Mouse (Mus musculus) forebrain, postnatal 0 days (tissue): Measurements from ENCODE around the gene Lsm4. TPM values are rescaled to one million over a fixed set of nuclear protein-coding genes. Genes with fewer than 3 reads are reported as not detected.

Source experiments
- ATAC-seq: fragments of 200-750 bp; cut with Nextera tagmentation; 2 replicates; pipeline ENCODE4 v1.8.0; 2017; ENCODE audit warnings: mild to moderate bottlenecking, moderate library complexity
- DNase-seq: peaks from one replicate; pipeline ENCODE4 v3.0.0-alpha.2; 2015
- H3K27ac ChIP-seq: fragments of 300-500 bp; sonication (generic); 2 replicates; pipeline ENCODE4 v1.5.1; 2014; ENCODE audit warnings: low read depth, mild to moderate bottlenecking, antibody characterized with exemption, low read length, moderate library complexity, mixed read lengths
- H3K27me3 ChIP-seq: fragments of 300-500 bp; sonication (generic); 2 replicates; pipeline ENCODE4 v1.6.1; 2014; ENCODE audit warnings: mild to moderate bottlenecking, low read length, mixed read lengths; ENCODE audit not compliant: insufficient read depth
- H3K36me3 ChIP-seq: fragments of 300-500 bp; sonication (generic); 2 replicates; pipeline ENCODE4 v1.6.1; 2014; ENCODE audit warnings: mild to moderate bottlenecking, moderate library complexity; ENCODE audit not compliant: insufficient read depth
- H3K4me1 ChIP-seq: fragments of 300-500 bp; sonication (generic); 2 replicates; pipeline ENCODE4 v1.6.1; 2014; ENCODE audit warnings: antibody characterized with exemption; ENCODE audit not compliant: insufficient read depth
- H3K4me2 ChIP-seq: fragments of 300-500 bp; sonication (generic); 2 replicates; pipeline ENCODE4 v1.6.1; 2014; ENCODE audit warnings: low read depth, mild to moderate bottlenecking, moderate library complexity
- H3K4me3 ChIP-seq: fragments of 300-500 bp; sonication (generic); 2 replicates; pipeline ENCODE4 v1.5.1; 2014; ENCODE audit warnings: low read depth, low read length, mixed read lengths
- H3K9ac ChIP-seq: fragments of 300-500 bp; sonication (generic); 2 replicates; pipeline ENCODE4 v1.6.1; 2014; ENCODE audit warnings: mild to moderate bottlenecking
- H3K9me3 ChIP-seq: fragments of 300-500 bp; sonication (generic); 2 replicates; pipeline ENCODE4 v1.6.1; 2016; ENCODE audit warnings: low read length
- CTCF ChIP-seq: sonication (generic); IDR thresholded peaks from 2 replicates; pipeline ENCODE4 v1.5.1; 2016; ENCODE audit warnings: antibody characterized with exemption, control low read depth, low read depth
- WGBS: fragments of 180-500 bp; shearing (Covaris S2); extraction: QIAGEN DNeasy Blood & Tissue Kit; methylation state at CpG from one replicate; pipeline ENCODE4 v1.1.7; 2014; 5-methylcytosine and 5-hydroxymethylcytosine counted together
- polyA plus RNA-seq: library from polyadenylated mRNA; unstranded; fragments of >200 nt; fragmentation: Nextera tagmentation; extraction: Ambion mirVana; gene quantifications from 2 replicates; pipeline ENCODE4 v1.2.1, GENCODE M21; 2015
- total RNA-seq: library from RNA; depleted of rRNA; stranded (reverse); fragments of >200 nt; gene quantifications from 2 replicates; pipeline ENCODE4 v1.2.3, GENCODE M21; 2014

The Lsm4 gene
- total and polyA plus RNA-seq, 2 experiments from 2014 or later = 140 to 177 TPM

- peak within 1 kb of the TSS; percentile 60; the same call in 1 of the 2 replicates for H3K4me2 ChIP-seq
- 93% methylated on average over 3 of the region's 3 CpGs for WGBS
- no peak within 1 kb of the TSS for H3K4me3 ChIP-seq
- H3K36me3 ChIP-seq = peaks cover 10% of the 10 kb centered on the region; the same call in 1 of the 2 replicates
- no peak within 1 kb of the TSS for H3K27ac ChIP-seq
- TF ChIP-seq CTCF = no peak
- no peaks in the 10 kb centered on the region for H3K27me3 ChIP-seq
- no peak for ATAC-seq
- peaks cover 13% of the 10 kb centered on the region for H3K4me1 ChIP-seq
- DNase-seq = no peak
- H3K9me3 ChIP-seq = no peaks in the 10 kb centered on the region
- 0 out of 2 replicates have a peak within 1 kb of the TSS, but pooled peaks have one; percentile 6 for H3K9ac ChIP-seq
Measured at GRCm38 (mm10) chr8:70703287-70703686, 30.2 kb downstream of the Lsm4 start, which contains the start of gene Iqcn. TSS of gene Iqcn (plus strand) at chr8:70703457.

GRCm38 (mm10) chr8:70708281-70708680 is 35.2 kb downstream of the Lsm4 start:
- H3K4me1 ChIP-seq = no peaks in the 10 kb centered on the region

DNA sequence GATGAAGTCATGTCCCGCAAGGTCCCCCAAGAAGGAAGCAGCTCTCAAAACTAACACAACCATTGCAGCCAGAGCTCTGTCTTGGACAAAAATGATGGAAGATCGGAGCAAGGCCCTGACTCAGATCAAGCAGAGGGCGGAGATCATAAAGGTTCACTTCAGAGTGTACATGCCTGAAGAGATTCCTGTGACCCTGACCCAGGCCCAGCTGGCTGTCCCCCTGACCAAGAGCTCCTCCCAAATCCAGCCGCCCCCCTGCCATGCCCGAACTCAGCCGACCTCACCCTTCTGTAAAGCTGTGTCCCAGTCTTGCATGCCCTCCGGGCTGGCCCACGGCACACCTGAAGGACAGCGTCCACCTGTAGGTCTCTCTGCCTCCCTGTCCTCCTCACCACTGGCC is 36.7 kb downstream of the Lsm4 start:
- DNase-seq (no peak), ATAC-seq (no peak)
- Histone ChIP-seq H3K4me2 (no peak overlapping the region), H3K9ac (no peak overlapping the region), H3K27ac (no peak overlapping the region), H3K4me1 (no peaks in the 10 kb centered on the region), H3K9me3 (no peaks in the 10 kb centered on the region), H3K4me3 (no peak overlapping the region), H3K27me3 (no peaks in the 10 kb centered on the region), H3K36me3 (no peaks in the 10 kb centered on the region; the same call in 1 of the 2 replicates)
- 91% methylated on average over 9 of the region's 9 CpGs for WGBS
- no peak for TF ChIP-seq CTCF

More at GRCm38 (mm10) chr8:70708281-70708680, 35.2 kb downstream of the Lsm4 start:
- H3K4me3 ChIP-seq = no peak overlapping the region
- H3K36me3 ChIP-seq = peaks cover 10% of the 10 kb centered on the region
- ATAC-seq (no peak), DNase-seq (no peak)
- no peak overlapping the region for H3K27ac ChIP-seq
- H3K4me2 ChIP-seq = no peak overlapping the region
- no peaks in the 10 kb centered on the region for H3K9me3 ChIP-seq
- 93% methylated on average over 14 of the region's 14 CpGs for WGBS
- TF ChIP-seq CTCF = no peak
- H3K9ac ChIP-seq = no peak overlapping the region
- no peaks in the 10 kb centered on the region for H3K27me3 ChIP-seq

- H3K27ac ChIP-seq = no peak overlapping the region
- no peaks in the 10 kb centered on the region for H3K27me3 ChIP-seq
- H3K4me3 ChIP-seq = no peak overlapping the region
- no peaks in the 10 kb centered on the region; the same call in 1 of the 2 replicates for H3K36me3 ChIP-seq
- no peak for ATAC-seq
- no peak overlapping the region for H3K9ac ChIP-seq
- WGBS = 95% methylated on average over 1 of the region's 1 CpGs
- no peaks in the 10 kb centered on the region for H3K9me3 ChIP-seq
- no peak for TF ChIP-seq CTCF
- H3K4me2 ChIP-seq = no peak overlapping the region
- no peak for DNase-seq
- H3K4me1 ChIP-seq = no peaks in the 10 kb centered on the region
Measured at GRCm38 (mm10) chr8:70710296-70710695, 37.2 kb downstream of the Lsm4 start.

- DNase-seq (no peak), ATAC-seq (no peak)
- Histone ChIP-seq H3K9me3 (no peaks in the 10 kb centered on the region), H3K4me2 (no peak overlapping the region), H3K36me3 (no peaks in the 10 kb centered on the region; the same call in 1 of the 2 replicates), H3K27me3 (no peaks in the 10 kb centered on the region), H3K4me1 (no peaks in the 10 kb centered on the region), H3K27ac (no peak overlapping the region), H3K9ac (no peak overlapping the region), H3K4me3 (no peak overlapping the region)
- 81% methylated on average over 11 of the region's 11 CpGs for WGBS
- no peak for TF ChIP-seq CTCF
Measured at GRCm38 (mm10) chr8:70711041-70711440, 38.0 kb downstream of the Lsm4 start.

DNA sequence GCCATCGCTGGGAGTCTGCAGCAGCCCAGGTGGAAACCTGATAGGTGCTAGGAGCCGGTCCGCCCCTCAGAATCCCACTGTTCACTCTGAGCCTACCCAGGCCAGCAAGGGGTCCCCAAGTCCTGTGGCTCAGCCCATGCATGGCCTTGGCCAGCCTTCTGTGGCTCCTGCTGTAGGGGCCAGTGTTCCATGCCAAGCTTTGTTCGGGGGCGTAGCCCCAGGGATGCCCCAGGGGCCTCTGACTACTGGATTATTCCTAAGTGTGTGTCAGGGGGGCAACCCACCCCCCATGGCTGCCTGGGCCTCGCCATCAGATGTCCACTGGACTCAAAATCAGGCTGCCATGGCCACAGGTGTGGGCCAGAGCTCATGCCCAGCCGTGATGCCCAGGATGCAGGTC is 40.9 kb downstream of the Lsm4 start:
- H3K36me3 ChIP-seq = no peaks in the 10 kb centered on the region; the same call in 1 of the 2 replicates
- no peak for DNase-seq
- 88% methylated on average over 7 of the region's 7 CpGs for WGBS
- TF ChIP-seq CTCF = no peak
- H3K4me2 ChIP-seq = no peak overlapping the region
- no peak overlapping the region for H3K27ac ChIP-seq
- H3K9ac ChIP-seq = no peak overlapping the region
- no peak for ATAC-seq
- no peaks in the 10 kb centered on the region for H3K9me3 ChIP-seq
- H3K4me3 ChIP-seq = no peak overlapping the region
- no peaks in the 10 kb centered on the region for H3K27me3 ChIP-seq
- no peaks in the 10 kb centered on the region for H3K4me1 ChIP-seq

DNA sequence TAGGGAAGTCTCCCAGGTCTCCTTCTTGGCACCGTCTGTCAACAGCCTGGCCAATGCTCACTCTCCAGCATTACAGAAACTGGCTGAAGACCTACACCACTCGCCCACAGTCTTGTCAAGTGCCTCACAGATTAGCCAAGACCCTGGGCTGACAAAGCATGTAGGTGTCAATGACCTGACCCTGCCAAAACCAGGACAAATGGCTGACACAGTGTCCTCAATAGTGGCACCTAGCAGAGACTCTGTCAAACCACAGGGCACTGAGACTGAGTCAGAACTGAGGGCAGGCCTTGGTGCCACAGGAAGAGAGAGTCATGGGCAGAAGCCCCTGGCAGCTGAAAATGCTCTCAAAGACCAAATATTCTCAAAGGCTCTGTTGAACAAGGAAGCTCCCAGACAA is 42.0 kb downstream of the Lsm4 start:
- DNase-seq (no peak), ATAC-seq (no peak)
- Histone ChIP-seq H3K9me3 (no peaks in the 10 kb centered on the region), H3K9ac (no peak overlapping the region), H3K4me1 (no peaks in the 10 kb centered on the region), H3K4me3 (no peak overlapping the region), H3K4me2 (no peak overlapping the region), H3K27me3 (0 out of 2 replicates have a peak, but pooled peaks cover 4% of the 10 kb centered on the region), H3K27ac (no peak overlapping the region), H3K36me3 (no peaks in the 10 kb centered on the region; the same call in 1 of the 2 replicates)
- 57% methylated on average over 2 of the region's 2 CpGs for WGBS
- no peak for TF ChIP-seq CTCF
